Mouse (Mus musculus) neural tube, embryonic 11.5 days (tissue): ENCODE measurements around the gene Luzp4. TPM values are rescaled to one million over a fixed set of nuclear protein-coding genes. Genes with fewer than 3 reads are reported as not detected.
"Not testable (repeated sequence)": the region's sequence is repeated elsewhere in the genome, so short reads cannot be mapped to it uniquely, and the experiment has no call there.

Source experiments
- ATAC-seq: fragments of 200-750 bp; cut with Nextera tagmentation; 2 replicates; pipeline ENCODE4 v1.8.0; 2017; ENCODE audit warnings: moderate number of reproducible peaks, mild to moderate bottlenecking, moderate TSS enrichment, moderate library complexity; ENCODE audit not compliant: insufficient read depth, low FRiP score, low TSS enrichment
- DNase-seq: peaks from one replicate; pipeline ENCODE4 v3.0.0-alpha.2; 2015; ENCODE audit warnings: low spot score
- H3K27ac ChIP-seq: fragments of 300-500 bp; sonication (generic); 2 replicates; pipeline ENCODE4 v1.5.1; 2014; ENCODE audit warnings: low read depth, mild to moderate bottlenecking, low read length
- H3K27me3 ChIP-seq: fragments of 300-500 bp; sonication (generic); 2 replicates; pipeline ENCODE4 v1.6.1; 2014; ENCODE audit warnings: mild to moderate bottlenecking, low read length, mixed read lengths; ENCODE audit not compliant: control insufficient read depth, insufficient read depth
- H3K36me3 ChIP-seq: fragments of 300-500 bp; sonication (generic); 2 replicates; pipeline ENCODE4 v1.6.1; 2014; ENCODE audit warnings: mild to moderate bottlenecking, low read length, moderate library complexity, mixed read lengths; ENCODE audit not compliant: control insufficient read depth, insufficient read depth
- H3K4me1 ChIP-seq: fragments of 300-500 bp; sonication (generic); 2 replicates; pipeline ENCODE4 v1.6.1; 2014; ENCODE audit warnings: low read length, mixed read lengths; ENCODE audit not compliant: control insufficient read depth, insufficient read depth
- H3K4me2 ChIP-seq: fragments of 300-500 bp; sonication (generic); 2 replicates; pipeline ENCODE4 v1.6.1; 2014; ENCODE audit warnings: low read depth, mild to moderate bottlenecking, moderate library complexity
- H3K4me3 ChIP-seq: fragments of 300-500 bp; sonication (generic); 2 replicates; pipeline ENCODE4 v1.5.1; 2014; ENCODE audit warnings: low read depth, low read length
- H3K9ac ChIP-seq: fragments of 300-500 bp; sonication (generic); 2 replicates; pipeline ENCODE4 v1.6.1; 2014; ENCODE audit warnings: mild to moderate bottlenecking, low read length
- H3K9me3 ChIP-seq: fragments of 300-500 bp; sonication (generic); 2 replicates; pipeline ENCODE4 v1.6.1; 2016; ENCODE audit warnings: low read length; ENCODE audit not compliant: control insufficient read depth
- WGBS: fragments of 180-500 bp; shearing (Covaris S2); extraction: QIAGEN DNeasy Blood & Tissue Kit; methylation state at CpG from one replicate; pipeline ENCODE4 v1.1.7; 2014; 5-methylcytosine and 5-hydroxymethylcytosine counted together
- polyA plus RNA-seq: library from polyadenylated mRNA; unstranded; fragments of >200 nt; fragmentation: Nextera tagmentation; extraction: Ambion mirVana; gene quantifications from 2 replicates; pipeline ENCODE4 v1.2.1, GENCODE M21; 2014

The Luzp4 gene
- not detected in 2 replicates for polyA plus RNA-seq

DNA sequence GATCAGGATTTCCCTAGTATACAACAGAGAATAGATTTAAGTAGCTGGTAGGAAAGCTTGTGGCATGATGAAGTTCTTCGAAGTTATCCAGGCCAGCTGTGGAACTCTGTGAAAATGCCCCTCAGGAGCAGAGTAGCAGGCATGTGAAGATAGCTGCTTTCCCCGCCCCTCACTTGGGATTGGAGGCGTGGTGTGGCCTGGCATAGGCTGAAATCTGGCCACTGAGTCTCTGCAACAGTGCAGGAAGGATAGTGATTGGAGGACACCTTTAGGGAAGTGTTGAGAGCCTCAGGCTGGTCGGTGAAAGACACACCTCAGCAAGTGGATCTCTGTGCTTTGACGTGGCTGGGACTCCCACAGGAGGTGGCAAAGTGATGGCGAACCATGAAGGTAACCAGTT, at the start of gene Luzp4:
Gene Luzp4 (plus strand): TSS at position 301 of the 400 bp plus-strand sequence.
- DNase-seq, H3K27me3 ChIP-seq, H3K4me2 ChIP-seq, H3K27ac ChIP-seq, H3K9ac ChIP-seq, H3K4me3 ChIP-seq, H3K36me3 ChIP-seq, H3K4me1 ChIP-seq, H3K9me3 ChIP-seq, ATAC-seq: not testable (repeated sequence)
- 86% methylated on average over 2 of the region's 6 CpGs for WGBS

DNA sequence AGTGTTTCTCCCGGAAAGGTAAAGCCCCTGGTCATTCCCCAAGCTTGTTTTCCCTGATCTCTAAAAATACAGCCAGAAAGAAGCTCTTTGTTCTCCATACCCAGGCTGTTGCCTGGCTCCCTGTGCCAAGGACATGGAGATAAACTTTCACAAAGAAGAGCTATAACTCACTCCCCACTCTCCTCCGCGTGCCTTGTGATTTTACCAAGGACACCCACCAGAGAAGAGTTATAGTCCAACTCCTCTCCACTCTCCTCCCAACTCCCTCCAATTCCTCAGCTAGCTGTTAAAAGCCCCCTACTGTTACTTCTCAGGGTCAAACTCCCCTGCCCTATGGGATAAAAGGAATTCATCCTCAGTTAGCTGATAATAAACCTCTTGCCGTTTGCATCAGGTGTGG, 15.6 kb upstream of the Luzp4 start:
- not testable (repeated sequence) for ATAC-seq, H3K4me1 ChIP-seq, H3K9me3 ChIP-seq, H3K36me3 ChIP-seq, H3K27me3 ChIP-seq, H3K4me3 ChIP-seq, H3K9ac ChIP-seq, H3K4me2 ChIP-seq, H3K27ac ChIP-seq, DNase-seq
- WGBS, result 86% methylated on average over 2 of the region's 4 CpGs

Other genes with a start within 250 kb of the Luzp4 start
- not detected in 2 replicates for gene Gm8334, start 242.5 kb upstream of the Luzp4 start, polyA plus RNA-seq
- not detected in 2 replicates for gene Gm15127, start 194.0 kb upstream of the Luzp4 start, polyA plus RNA-seq
- gene Ott, start 216.6 kb downstream of the Luzp4 start, polyA plus RNA-seq, result not detected in 2 replicates